Mouse (Mus musculus): Measurements from ENCODE around the gene Map2. TPM values are rescaled to one million over a fixed set of nuclear protein-coding genes. Genes with fewer than 3 reads are reported as not detected.

Map2 gene
- total RNA-seq (2022) = 1 to 10 TPM; 2.0 to 5.6 (median 4.3) TPM

DNA sequence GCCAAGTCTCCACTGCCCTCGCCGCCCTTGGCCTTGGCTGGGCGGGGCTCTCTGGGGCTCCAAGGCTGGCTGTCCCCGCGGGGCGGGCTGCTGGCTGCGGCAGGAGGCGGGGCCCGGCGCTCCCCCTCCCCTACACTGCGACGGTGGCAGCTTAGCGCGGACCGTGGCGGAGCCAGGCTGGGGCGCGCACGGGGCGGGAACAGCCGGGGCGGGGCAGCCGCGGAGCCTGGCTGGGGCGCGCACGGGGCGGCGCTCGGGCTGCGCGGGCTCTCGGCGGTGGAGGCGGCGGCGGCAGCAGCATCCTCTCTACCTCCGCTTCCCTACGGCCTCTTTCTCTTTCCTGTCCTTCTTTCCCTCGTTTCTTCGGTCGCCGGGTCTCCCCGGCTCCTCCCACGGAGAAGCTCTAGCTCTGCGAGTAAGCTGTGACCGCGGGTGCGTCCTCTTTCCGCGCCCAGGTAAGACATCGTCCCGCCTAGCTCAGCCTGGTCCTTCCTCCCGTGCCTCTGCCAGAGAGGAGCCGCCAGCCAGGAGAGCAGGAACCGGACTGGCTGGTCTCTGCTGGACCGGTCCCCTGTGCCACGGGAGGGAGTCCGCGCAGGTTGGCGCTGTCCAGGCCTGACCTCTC lies at the start of gene Map2:
Map2 (plus strand) TSS at position 233 of the 625 bp plus-strand sequence.
- DNase-seq (ENCODE audit: low spot score) = peak; percentile 64

- DNase-seq (ENCODE audit: low spot score) = no peak
Observed at GRCm38 (mm10) chr1:66133014-66133413, 42.1 kb upstream of the Map2 start.

DNA sequence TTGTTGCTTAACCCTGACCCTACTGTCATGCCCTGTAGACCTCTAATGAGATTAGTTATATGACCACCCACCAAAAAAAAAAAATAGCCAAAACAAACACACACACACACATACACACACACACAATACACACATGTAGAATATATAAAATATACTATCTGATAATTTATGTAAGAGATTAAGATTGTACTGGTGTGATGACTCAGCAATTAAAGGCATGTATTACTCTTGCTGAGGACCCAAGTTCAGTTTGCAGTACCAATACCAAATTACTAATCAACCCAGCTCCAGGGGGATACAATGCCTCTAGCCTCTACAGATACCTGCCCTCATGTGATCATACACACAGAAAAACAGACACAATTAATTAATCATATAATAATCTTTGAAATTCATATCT lies 39.7 kb upstream of the Map2 start:
- no peak for DNase-seq (ENCODE audit: low spot score)

GRCm38 (mm10) chr1:66140686-66141085 lies 34.4 kb upstream of the Map2 start:
- DNase-seq (ENCODE audit: low spot score) = no peak

DNA sequence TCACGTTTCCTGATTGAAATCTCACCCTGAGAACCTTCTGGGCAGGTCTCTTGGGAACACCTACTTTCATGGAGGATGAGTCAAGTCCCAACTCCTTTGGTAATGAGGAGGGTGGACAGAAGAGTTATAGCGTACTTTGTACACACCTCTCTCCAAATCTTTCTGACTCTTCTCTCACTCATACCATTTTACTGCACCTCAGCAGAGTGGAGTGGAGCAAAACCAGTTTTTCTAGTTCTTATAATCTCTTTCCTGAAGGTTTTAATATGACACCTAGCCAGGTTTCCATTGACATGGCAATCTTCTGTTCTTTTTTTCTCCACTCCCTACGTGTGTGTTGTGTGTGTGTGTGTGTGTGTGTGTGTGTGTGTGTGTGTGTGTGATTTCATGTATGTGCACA lies 29.9 kb upstream of the Map2 start:
- DNase-seq (ENCODE audit: low spot score) = no peak

GRCm38 (mm10) chr1:66148825-66149514 lies 26.1 kb upstream of the Map2 start:
- DNase-seq (ENCODE audit: low spot score) = no peak

DNA sequence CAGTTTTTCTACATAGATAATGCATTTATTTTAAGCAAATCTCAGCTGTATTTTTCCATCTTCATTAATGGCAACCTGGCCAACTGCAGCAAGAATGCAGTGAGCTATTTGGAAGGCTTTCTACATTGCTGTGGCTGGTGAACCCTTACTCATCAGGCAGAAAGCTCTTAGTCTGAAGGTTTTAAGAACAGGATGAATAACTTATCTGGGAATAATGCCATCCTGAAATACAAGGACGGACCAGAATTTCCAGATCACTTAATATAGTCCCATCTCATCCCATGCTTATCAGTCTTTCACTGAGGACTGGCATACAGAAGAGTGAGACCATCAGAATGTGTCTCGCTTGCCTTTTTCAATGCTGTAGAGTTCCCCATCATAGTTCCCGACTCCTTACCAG lies 24.3 kb upstream of the Map2 start:
- no peak for DNase-seq (ENCODE audit: low spot score)

DNA sequence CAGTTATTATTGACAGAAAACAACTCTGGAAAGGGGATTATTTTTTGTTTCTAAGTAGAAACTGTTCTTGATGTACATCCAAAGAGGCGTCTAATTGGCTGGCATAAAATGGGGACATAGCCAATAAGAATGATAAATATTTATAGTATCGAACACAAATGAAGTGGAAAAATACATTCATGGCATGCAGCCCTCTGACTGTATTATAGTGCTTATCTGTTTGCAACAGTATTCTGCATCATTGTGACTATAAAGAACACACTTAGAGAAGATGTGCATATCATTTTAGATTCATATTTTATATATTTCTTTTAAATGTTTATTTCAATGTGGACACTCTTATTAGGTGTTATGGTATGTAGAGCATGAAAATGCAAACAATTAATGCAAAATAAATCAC lies 17.9 kb upstream of the Map2 start:
- no peak for DNase-seq (ENCODE audit: low spot score)

DNA sequence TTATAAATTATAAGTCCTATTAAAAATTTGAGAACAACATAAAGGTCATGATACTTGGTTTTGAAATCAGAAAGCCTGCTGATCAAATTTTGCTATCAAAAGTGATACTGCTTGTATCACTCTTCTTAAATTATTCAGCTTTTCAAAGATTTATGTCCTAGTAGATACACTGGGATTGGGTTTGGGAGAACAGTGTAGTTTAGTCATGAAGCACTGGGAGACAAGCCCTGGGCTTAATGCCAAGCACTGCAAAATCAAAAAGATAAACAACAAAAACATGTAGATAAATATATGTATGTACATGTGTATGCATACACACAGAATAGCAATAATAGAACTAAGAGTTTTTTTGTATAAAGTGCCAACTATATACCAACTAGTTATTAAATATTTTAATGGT lies 17.5 kb upstream of the Map2 start:
- no peak for DNase-seq (ENCODE audit: low spot score)

- no peak for DNase-seq (ENCODE audit: low spot score)
Observed at GRCm38 (mm10) chr1:66164648-66165047, 10.4 kb upstream of the Map2 start.

- DNase-seq (ENCODE audit: low spot score) = peak; percentile 21
Observed at GRCm38 (mm10) chr1:66168722-66169121, 6.4 kb upstream of the Map2 start.

- DNase-seq (ENCODE audit: low spot score) = no peak
Observed at GRCm38 (mm10) chr1:66172127-66172526, 2.9 kb upstream of the Map2 start.

GRCm38 (mm10) chr1:66173630-66174029 lies 1.4 kb upstream of the Map2 start:
- no peak for DNase-seq (ENCODE audit: low spot score)

GRCm38 (mm10) chr1:66176012-66176837 lies 1.2 kb downstream of the Map2 start:
- DNase-seq (ENCODE audit: low spot score) = no peak

DNA sequence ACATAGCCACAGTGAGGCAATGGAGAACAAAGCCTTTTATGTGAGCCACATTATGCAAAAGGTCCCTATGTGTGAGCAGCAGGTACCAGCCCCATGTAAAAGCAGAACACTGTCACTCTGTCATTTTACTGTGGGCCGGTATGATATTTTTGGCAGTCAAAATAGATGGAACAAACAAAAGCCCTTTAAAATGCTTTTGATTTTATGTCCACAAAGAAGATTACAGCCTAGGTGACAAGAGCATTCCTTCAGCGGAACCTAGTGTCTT lies 1.7 kb downstream of the Map2 start:
- no peak for DNase-seq (ENCODE audit: low spot score)

- no peak for DNase-seq (ENCODE audit: low spot score)
Observed at GRCm38 (mm10) chr1:66177489-66178170, 2.6 kb downstream of the Map2 start.

- no peak for DNase-seq (ENCODE audit: low spot score)
Observed at GRCm38 (mm10) chr1:66187016-66187681, 12.1 kb downstream of the Map2 start.

DNA sequence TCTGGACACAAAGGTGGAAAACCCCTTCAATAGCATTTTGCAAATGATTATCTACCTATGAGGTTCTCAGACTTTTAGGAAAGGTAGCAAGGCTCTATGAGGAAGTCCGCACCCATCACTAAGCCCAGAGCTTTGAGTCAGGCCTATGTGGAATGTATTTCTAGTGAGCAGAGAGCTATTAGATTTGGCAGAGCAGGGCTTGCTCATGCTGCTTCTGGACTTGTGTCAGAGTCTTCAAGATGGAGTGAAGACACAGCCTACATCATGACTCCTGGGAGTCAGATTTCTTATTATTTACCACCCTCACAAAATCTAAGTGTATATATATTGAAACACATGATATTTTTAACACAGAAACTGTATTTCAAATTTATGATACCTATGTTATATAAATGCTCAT lies 17.3 kb downstream of the Map2 start:
- no peak for DNase-seq (ENCODE audit: low spot score)

- DNase-seq (ENCODE audit: low spot score) = no peak
Observed at GRCm38 (mm10) chr1:66192891-66193290, 17.8 kb downstream of the Map2 start.

GRCm38 (mm10) chr1:66195040-66195726 lies 20.1 kb downstream of the Map2 start:
- no peak for DNase-seq (ENCODE audit: low spot score)

GRCm38 (mm10) chr1:66196240-66196639 lies 21.2 kb downstream of the Map2 start:
- no peak for DNase-seq (ENCODE audit: low spot score)
